Mouse (Mus musculus) myocyte (in vitro differentiated cells): ENCODE results near the gene Dnajc13.

ENCODE experiments used
- MYOG ChIP-seq, 3 experiments: IDR thresholded peaks; one replicate each; pipeline ENCODE4 v1.6.1; 2011; ENCODE audit warnings: control low read depth in 2 of 3, low read depth in 2 of 3, mild to moderate bottlenecking in 2 of 3; ENCODE audit not compliant: insufficient read length in 2 of 3, control insufficient read depth in 1 of 3, insufficient read depth in 1 of 3
- POLR2A ChIP-seq: IDR thresholded peaks from one replicate; pipeline ENCODE4 v1.6.1; 2011; ENCODE audit warnings: low read depth, mild to moderate bottlenecking, control low read depth, moderate library complexity; ENCODE audit not compliant: insufficient read length
- POLR2AphosphoS2 ChIP-seq: IDR thresholded peaks from one replicate; pipeline ENCODE4 v1.6.1; 2011; ENCODE audit warnings: low read depth, control low read depth; ENCODE audit not compliant: insufficient read length
- REST ChIP-seq: IDR thresholded peaks from one replicate; pipeline ENCODE4 v1.6.1; 2011; ENCODE audit warnings: mild to moderate bottlenecking, control low read depth, moderate library complexity; ENCODE audit not compliant: insufficient read depth, insufficient read length
- USF1 ChIP-seq: IDR thresholded peaks from one replicate; pipeline ENCODE4 v1.6.1; 2011; ENCODE audit warnings: low read depth, mild to moderate bottlenecking, control low read depth, moderate library complexity

GRCm38 (mm10) chr9:104165926-104166325 is 96.8 kb downstream of the Dnajc13 start:
- TF ChIP-seq MYOG (IDR thresholded peaks at IDR 0.05; ENCODE audit: control insufficient read depth in 1 of 3, insufficient read depth in 1 of 3, insufficient read length in 2 of 3, low read depth in 2 of 3): no peak
- TF ChIP-seq REST: no peak
- no peak for TF ChIP-seq POLR2A
- TF ChIP-seq USF1: no peak
- no peak for TF ChIP-seq POLR2AphosphoS2
